Mouse (Mus musculus): ENCODE results near the gene Ung. TPM values are rescaled to one million over a fixed set of nuclear protein-coding genes. Genes with fewer than 3 reads are reported as not detected.

Gene Ung
- total and polyA plus RNA-seq, 2 experiments, result 2.4 to 5.0 TPM

DNA sequence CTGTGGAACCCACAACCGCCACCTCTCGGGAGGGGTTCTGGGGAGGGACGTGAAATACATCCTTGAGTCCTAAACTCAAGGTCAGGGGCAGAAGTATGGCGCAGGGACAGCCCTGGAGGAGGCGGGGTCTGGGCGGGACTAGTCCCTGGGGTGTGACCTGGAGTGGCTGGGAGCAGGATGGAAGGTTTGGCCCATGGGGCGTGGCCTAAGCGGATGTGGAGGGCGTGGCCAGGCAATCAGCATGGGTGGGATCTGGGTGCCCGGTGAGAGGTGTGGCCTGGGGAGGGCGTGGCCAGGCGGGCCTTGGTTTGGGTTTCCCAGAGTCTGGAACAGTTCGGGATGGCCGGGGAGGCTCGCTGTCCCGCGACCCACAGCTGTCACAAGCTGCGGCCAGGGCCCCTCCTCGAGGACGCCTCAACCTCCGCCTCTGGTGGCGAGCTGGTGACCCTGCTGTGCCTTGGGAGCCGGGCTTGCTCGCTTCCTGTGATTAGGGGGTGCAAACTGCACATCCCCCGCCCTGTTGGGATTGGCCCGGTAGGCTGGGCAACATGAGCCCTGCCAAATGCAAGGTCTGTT, 45.5 kb downstream of the Ung start:
- 5% methylated on average over 26 of the region's 26 CpGs for WGBS
- Histone ChIP-seq H3K36me3 (ENCODE audit: control insufficient read depth, insufficient read depth, low read length) (no peaks in the 10 kb centered on the region), H3K79me2 (ENCODE audit: control insufficient read depth, insufficient read depth, low read length) (no peaks in the 10 kb centered on the region), H3K27ac (replicated peaks; ENCODE audit: insufficient read depth, low read depth, low read length) (peak overlapping the region; percentile 22), H3K4me3 (ENCODE audit: insufficient read depth, low read depth, low read length) (peak overlapping the region; percentile 59), H3K27me3 (ENCODE audit: control insufficient read depth, insufficient read depth, low read length) (no peaks in the 10 kb centered on the region), H3K9ac (ENCODE audit: low read depth, low read length) (peak overlapping the region; percentile 65), H3K4me1 (ENCODE audit: control insufficient read depth, insufficient read depth, low read length) (peaks cover 18% of the 10 kb centered on the region)
- TF ChIP-seq POLR2A (IDR thresholded peaks at IDR 0.05; ENCODE audit: extremely low read depth, insufficient read depth, low read length) (peak; percentile 67), CTCF (IDR thresholded peaks at IDR 0.05; ENCODE audit: low read depth, low read length) (no peak)
- DNase-seq (ENCODE audit: extremely low read depth, low read depth, low spot score), result peak; percentile 89

DNA sequence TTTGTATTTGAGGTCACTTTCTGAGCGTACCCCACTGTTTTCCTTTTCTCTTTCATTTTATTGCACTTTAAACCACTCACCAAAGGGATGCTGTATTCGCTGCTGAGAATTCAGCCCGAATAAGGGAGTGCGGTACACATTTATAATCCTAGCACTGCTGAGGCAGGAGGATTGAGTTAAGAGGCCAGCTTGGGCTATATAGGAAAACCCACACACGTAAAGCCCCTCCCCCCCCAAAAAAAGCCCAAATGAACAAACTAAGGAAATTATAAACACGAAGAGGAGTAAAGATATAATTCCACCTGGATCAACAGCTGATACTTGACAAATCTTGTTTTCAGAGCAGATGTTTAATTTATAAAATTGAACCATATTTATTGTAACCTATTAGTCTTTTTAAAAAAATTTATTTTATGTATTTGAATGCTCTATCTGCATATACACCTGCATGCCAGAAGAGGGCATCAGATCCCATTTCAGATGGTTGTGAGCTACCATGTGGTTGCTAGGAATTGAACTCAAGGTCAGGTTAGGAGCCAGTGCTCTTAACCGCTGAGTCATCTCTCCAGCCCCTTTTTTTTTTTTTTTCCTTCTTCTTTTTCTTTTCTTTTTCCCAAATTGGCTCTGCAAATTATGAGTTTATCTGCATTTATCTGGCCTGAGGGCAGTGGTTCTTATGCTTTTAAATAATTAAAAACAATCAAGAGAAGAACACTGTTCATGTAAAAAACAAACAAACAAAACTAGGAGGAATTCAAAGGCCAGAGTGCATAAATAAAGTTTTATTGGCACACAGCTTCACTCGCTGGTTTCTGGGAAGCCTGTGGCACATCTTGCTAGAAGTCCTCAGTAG, 46.6 kb downstream of the Ung start:
- WGBS, result 67% methylated on average over 8 of the region's 8 CpGs
- Histone ChIP-seq H3K79me2 (ENCODE audit: control insufficient read depth, insufficient read depth, low read length) (no peaks in the 10 kb centered on the region; the same call in 1 of the 2 replicates), H3K4me1 (ENCODE audit: control insufficient read depth, insufficient read depth, low read length) (peaks cover 23% of the 10 kb centered on the region), H3K27me3 (ENCODE audit: control insufficient read depth, insufficient read depth, low read length) (no peaks in the 10 kb centered on the region), H3K9ac (ENCODE audit: low read depth, low read length) (no peak overlapping the region), H3K27ac (replicated peaks; ENCODE audit: insufficient read depth, low read depth, low read length) (0 out of 2 replicates have a peak overlapping the region, but pooled peaks have one; percentile 22), H3K4me3 (ENCODE audit: insufficient read depth, low read depth, low read length) (no peak overlapping the region), H3K36me3 (ENCODE audit: control insufficient read depth, insufficient read depth, low read length) (no peaks in the 10 kb centered on the region)
- no peak for TF ChIP-seq CTCF (IDR thresholded peaks at IDR 0.05; ENCODE audit: low read depth, low read length)
- no peak for TF ChIP-seq POLR2A (IDR thresholded peaks at IDR 0.05; ENCODE audit: extremely low read depth, insufficient read depth, low read length)
- no peak for DNase-seq (ENCODE audit: extremely low read depth, low read depth, low spot score)

DNA sequence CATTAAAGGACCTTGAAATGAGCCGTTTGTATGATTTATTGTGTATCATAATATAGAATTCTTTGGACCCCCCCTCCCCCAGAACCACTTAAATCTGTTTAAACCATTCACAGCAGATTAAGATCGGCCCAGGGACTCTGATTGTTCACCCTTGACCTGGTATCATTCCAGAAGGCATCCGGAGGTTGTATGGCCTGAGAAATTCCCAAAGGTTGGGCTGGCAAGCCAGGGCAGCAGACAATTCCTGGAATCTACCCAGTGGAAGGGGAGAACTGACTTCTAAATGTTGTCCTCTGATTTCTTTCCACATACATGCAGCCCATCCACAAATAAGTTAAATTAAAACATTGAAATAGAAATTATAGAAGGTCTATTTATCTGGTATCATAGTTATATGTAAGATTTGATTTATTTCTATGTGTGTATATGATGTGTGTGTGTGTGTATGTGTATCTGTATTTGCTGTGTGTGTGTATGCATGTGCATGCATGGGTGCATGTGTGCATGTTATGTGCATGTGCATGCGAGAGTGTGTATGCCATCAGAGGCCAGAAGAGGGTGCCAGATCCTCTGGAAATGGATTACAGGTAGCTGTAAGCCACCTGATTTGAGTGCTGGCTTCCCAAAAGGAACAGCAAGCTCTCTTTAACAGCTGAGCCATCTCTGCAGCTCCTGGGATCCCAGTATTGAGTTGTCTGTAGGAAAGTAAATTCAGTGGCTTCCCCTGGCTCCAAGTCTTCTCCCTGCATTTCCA, 48.0 kb downstream of the Ung start:
- no peak overlapping the region for H3K9ac ChIP-seq (ENCODE audit: low read depth, low read length)
- TF ChIP-seq POLR2A (IDR thresholded peaks at IDR 0.05; ENCODE audit: extremely low read depth, insufficient read depth, low read length), result no peak
- TF ChIP-seq CTCF (IDR thresholded peaks at IDR 0.05; ENCODE audit: low read depth, low read length), result peak; percentile 14; the same call in 1 of the 2 replicates
- no peaks in the 10 kb centered on the region for H3K36me3 ChIP-seq (ENCODE audit: control insufficient read depth, insufficient read depth, low read length)
- peak overlapping the region; percentile 45; the same call in 1 of the 2 replicates for H3K27ac ChIP-seq (replicated peaks; ENCODE audit: insufficient read depth, low read depth, low read length)
- peaks cover 3% of the 10 kb centered on the region; the same call in 1 of the 2 replicates for H3K79me2 ChIP-seq (ENCODE audit: control insufficient read depth, insufficient read depth, low read length)
- H3K4me3 ChIP-seq (ENCODE audit: insufficient read depth, low read depth, low read length), result no peak overlapping the region
- H3K4me1 ChIP-seq (ENCODE audit: control insufficient read depth, insufficient read depth, low read length), result peaks cover 27% of the 10 kb centered on the region
- no peaks in the 10 kb centered on the region for H3K27me3 ChIP-seq (ENCODE audit: control insufficient read depth, insufficient read depth, low read length)
- 66% methylated on average over 4 of the region's 4 CpGs for WGBS
- no peak for DNase-seq (ENCODE audit: extremely low read depth, low read depth, low spot score)

DNA sequence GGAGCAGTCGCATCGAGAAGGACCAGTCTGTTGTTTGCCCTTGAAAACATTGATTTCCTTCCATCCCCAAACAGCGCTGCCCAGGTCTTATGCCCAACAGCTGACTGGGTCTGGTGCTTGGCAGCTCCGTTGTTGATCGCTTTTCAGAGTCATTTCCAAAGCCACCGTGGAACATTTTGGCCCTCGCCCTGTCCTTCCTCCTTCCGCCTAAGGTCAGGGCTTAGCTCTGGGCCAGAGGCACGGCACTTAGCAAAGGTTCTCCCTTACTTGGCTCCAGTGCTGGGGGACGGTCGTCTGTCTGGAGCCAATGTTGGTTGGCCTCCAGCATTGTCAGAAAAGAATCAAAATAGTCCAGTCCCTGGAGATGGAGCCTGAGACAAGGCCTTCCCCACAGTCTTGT, 49.4 kb downstream of the Ung start:
- Histone ChIP-seq H3K27ac (replicated peaks; ENCODE audit: insufficient read depth, low read depth, low read length) (peak overlapping the region; percentile 82), H3K4me3 (ENCODE audit: insufficient read depth, low read depth, low read length) (no peak overlapping the region), H3K36me3 (ENCODE audit: control insufficient read depth, insufficient read depth, low read length) (peaks cover 8% of the 10 kb centered on the region), H3K27me3 (ENCODE audit: control insufficient read depth, insufficient read depth, low read length) (no peaks in the 10 kb centered on the region), H3K9ac (ENCODE audit: low read depth, low read length) (no peak overlapping the region), H3K4me1 (ENCODE audit: control insufficient read depth, insufficient read depth, low read length) (peaks cover 27% of the 10 kb centered on the region), H3K79me2 (ENCODE audit: control insufficient read depth, insufficient read depth, low read length) (peaks cover 7% of the 10 kb centered on the region; the same call in 1 of the 2 replicates)
- 19% methylated on average over 11 of the region's 11 CpGs for WGBS
- no peak for TF ChIP-seq POLR2A (IDR thresholded peaks at IDR 0.05; ENCODE audit: extremely low read depth, insufficient read depth, low read length)
- TF ChIP-seq CTCF (IDR thresholded peaks at IDR 0.05; ENCODE audit: low read depth, low read length), result no peak
- peak; percentile 91 for DNase-seq (ENCODE audit: extremely low read depth, low read depth, low spot score)

DNA sequence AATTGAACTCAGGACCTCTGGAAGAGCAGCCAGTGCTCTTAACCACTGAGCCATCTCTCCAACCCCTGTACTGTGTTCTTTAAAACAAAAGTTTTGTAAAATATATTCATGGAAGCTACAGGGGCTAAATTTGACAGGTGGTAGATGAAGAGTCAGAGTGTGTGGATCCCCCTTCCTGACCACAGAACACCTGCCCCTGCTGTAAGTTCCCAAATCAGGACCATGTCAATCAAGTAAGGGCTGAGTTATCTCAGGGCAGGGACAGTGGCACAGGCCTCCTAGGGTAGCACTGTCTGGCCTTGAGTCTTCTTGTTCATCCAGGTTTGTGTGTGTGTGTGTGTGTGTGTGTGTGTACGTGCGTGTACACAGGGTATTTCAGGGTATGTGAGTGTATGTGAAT, 53.3 kb downstream of the Ung start:
- WGBS, result 94% methylated on average over 2 of the region's 2 CpGs
- H3K27ac ChIP-seq (replicated peaks; ENCODE audit: insufficient read depth, low read depth, low read length), result no peak overlapping the region
- peaks cover 18% of the 10 kb centered on the region for H3K36me3 ChIP-seq (ENCODE audit: control insufficient read depth, insufficient read depth, low read length)
- H3K4me3 ChIP-seq (ENCODE audit: insufficient read depth, low read depth, low read length), result no peak overlapping the region
- peaks cover 7% of the 10 kb centered on the region; the same call in 1 of the 2 replicates for H3K79me2 ChIP-seq (ENCODE audit: control insufficient read depth, insufficient read depth, low read length)
- no peaks in the 10 kb centered on the region for H3K27me3 ChIP-seq (ENCODE audit: control insufficient read depth, insufficient read depth, low read length)
- no peak overlapping the region for H3K9ac ChIP-seq (ENCODE audit: low read depth, low read length)
- peaks cover 23% of the 10 kb centered on the region for H3K4me1 ChIP-seq (ENCODE audit: control insufficient read depth, insufficient read depth, low read length)
- TF ChIP-seq CTCF (IDR thresholded peaks at IDR 0.05; ENCODE audit: low read depth, low read length), result no peak
- TF ChIP-seq POLR2A (IDR thresholded peaks at IDR 0.05; ENCODE audit: extremely low read depth, insufficient read depth, low read length), result no peak
- no peak for DNase-seq (ENCODE audit: extremely low read depth, low read depth, low spot score)

Data from liver, adult 2 months (tissue).